Mouse (Mus musculus) embryonic fibroblast, embryonic 13.5 days (primary cell): ENCODE measurements around the gene Chmp1a. TPM values are rescaled to one million over a fixed set of nuclear protein-coding genes. Genes with fewer than 3 reads are reported as not detected.

ENCODE experiments used
- H3K27ac ChIP-seq: 2 replicates; pipeline ENCODE4 v1.5.1; 2012; ENCODE audit warnings: low read length, control low read depth, inconsistent platforms; ENCODE audit not compliant: insufficient read depth
- H3K4me1 ChIP-seq: 2 replicates; pipeline ENCODE4 v1.6.1; 2011; ENCODE audit warnings: low read length; ENCODE audit not compliant: control insufficient read depth, insufficient read depth
- H3K4me3 ChIP-seq: 2 replicates; pipeline ENCODE4 v1.5.1; 2011; ENCODE audit warnings: mild to moderate bottlenecking, control low read depth, low read length; ENCODE audit not compliant: insufficient read depth
- CTCF ChIP-seq: IDR thresholded peaks from 2 replicates; pipeline ENCODE4 v1.5.1; 2011; ENCODE audit warnings: mild to moderate bottlenecking, control low read depth, low read length, moderate library complexity, borderline replicate concordance; ENCODE audit not compliant: insufficient read depth
- POLR2A ChIP-seq: IDR thresholded peaks from 2 replicates; pipeline ENCODE4 v1.6.1; 2011; ENCODE audit warnings: low read depth, mild to moderate bottlenecking, control low read depth, low read length, moderate library complexity
- polyA plus RNA-seq: library from polyadenylated mRNA; stranded (reverse); fragments of >200 nt; gene quantifications from 2 replicates; pipeline ENCODE4 v1.2.4, GENCODE M21; 2011; ENCODE audit warnings: low read depth; ENCODE audit not compliant: missing spikeins, insufficient read length

The Chmp1a gene
- polyA plus RNA-seq, 1 experiment = 68.8 TPM

DNA sequence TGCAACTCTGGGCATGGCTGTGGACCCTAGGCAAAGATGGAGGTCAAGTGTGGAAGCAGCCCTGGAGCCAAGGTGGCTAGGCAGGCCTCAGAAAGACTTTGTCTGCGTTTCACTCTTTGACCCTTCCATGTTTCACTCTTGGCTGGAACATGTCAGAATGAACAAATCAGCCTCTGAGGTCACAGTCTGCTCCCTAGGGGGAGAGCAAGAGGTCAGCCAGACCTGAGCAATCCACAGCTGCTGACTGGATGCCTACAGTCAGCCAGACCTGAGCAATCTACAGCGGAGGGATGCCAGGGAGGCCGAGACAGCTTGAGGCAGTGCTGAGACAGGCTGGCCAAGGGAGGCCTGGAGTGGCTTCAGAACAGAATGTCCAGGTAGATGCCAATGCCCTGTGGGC is 31.2 kb downstream of the Chmp1a start:
- no peak overlapping the region for H3K4me3 ChIP-seq
- H3K4me1 ChIP-seq = peaks cover 8% of the 10 kb centered on the region
- TF ChIP-seq CTCF = no peak
- TF ChIP-seq POLR2A = no peak
- H3K27ac ChIP-seq = no peak overlapping the region

DNA sequence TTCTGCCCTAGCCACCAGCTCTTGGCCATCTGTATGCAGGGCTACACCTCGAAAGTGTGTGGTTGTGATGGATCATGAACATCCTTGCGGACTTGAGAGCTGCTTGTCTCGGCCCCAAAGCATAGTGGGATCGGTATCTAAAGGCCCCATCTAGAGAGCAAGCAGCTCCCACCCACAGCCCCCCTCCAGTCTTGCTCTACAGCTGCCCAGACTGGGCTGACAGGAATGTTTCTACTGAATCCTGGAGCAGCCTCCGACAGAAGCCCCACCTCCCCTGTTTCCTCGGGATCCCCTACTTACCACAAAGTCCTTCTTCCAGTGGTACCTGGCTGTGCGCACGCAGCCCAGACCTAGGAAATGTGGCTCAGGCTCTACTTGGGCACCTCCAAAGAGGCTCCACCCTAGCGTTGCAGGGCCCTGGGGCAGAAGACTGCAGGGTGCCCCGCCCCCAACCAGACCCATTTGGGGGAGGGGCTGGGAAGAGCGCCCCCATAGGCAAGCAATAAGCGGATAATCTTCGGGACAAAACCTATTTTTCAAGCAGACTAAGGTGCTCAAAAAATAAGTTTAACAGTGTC is 54.6 kb downstream of the Chmp1a start, which contains the start of gene Sult5a1:
Sult5a1 (minus strand) TSS at position 428 of the 578 bp plus-strand sequence.
- H3K4me1 ChIP-seq = no peaks in the 10 kb centered on the region
- no peak within 1 kb of the TSS for H3K27ac ChIP-seq
- H3K4me3 ChIP-seq = no peak within 1 kb of the TSS
- no peak for TF ChIP-seq CTCF
- no peak for TF ChIP-seq POLR2A

DNA sequence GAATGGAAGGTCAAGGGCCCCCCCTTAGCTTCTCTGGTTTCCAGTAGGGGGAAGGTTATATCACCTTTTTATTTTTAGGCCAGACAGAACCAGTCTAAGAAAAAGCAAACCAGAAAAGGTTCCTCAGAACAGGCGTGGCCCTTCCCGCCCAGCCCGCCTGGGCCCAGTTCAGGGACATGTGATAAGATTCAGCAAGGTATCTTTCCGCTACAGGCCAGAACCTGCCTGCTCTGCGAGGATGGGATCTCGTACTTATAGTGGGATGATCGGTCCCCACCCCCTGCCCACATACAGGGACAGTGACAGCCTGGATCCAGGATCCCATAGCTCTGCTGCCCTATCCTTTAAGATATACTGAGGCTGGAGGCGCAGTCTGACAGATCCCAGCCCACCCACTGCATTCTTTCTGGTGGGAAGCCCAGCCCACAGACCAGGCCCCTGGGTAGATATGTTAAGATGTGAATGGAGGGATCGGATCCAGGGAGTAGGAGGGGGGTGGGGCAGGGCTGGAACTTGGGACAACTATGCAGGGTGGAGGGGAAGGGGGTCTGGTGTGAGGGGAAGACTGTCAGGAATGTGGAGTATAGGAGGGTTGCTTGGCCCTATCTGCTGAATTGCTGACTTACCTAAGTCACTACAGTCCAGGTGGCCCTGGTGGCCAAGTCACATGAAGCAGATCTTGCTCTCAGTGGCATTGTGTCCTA is 56.3 kb downstream of the Chmp1a start:
- Histone ChIP-seq H3K4me3 (no peak overlapping the region), H3K27ac (no peak overlapping the region), H3K4me1 (no peaks in the 10 kb centered on the region)
- no peak for TF ChIP-seq POLR2A
- no peak for TF ChIP-seq CTCF

DNA sequence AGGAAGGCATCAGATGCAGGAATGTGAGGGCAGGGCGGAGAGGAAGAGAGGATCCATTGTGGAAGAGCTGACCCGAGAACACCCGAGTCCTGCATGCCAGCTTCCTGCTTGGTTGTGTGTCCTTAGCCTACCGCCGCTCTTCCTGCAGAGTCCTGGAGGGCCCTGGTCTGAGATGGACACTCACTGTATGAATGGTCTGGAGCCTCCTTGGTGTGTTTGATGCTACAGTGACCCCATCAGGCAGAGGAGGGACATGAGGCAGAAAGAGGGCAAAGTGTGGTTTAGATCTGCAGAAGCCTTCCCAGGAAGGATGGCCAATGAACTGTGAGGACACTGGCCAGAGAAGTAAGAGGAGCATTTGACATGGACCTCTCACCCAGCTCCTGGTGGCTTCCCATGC is 57.4 kb downstream of the Chmp1a start:
- Histone ChIP-seq H3K4me3 (no peak overlapping the region), H3K4me1 (no peaks in the 10 kb centered on the region), H3K27ac (no peak overlapping the region)
- TF ChIP-seq CTCF = 0 out of 2 replicates have a peak, but pooled peaks have one; percentile 23
- no peak for TF ChIP-seq POLR2A

Other genes with a start within 250 kb of the Chmp1a start
- gene Ankrd11, start 170.5 kb downstream of the Chmp1a start, polyA plus RNA-seq = 76.2 and 83.5 TPM in 2 replicates
- 52.4 and 80.7 TPM in 2 replicates for gene Spg7, start 149.8 kb downstream of the Chmp1a start, polyA plus RNA-seq
- 1,585 and 1,789 TPM in 2 replicates for gene Rpl13, start 110.4 kb downstream of the Chmp1a start, polyA plus RNA-seq
- gene Cpne7, start 95.4 kb downstream of the Chmp1a start, polyA plus RNA-seq = 0.80 and 0.90 TPM in 2 replicates
- gene Sult5a1, start 54.4 kb downstream of the Chmp1a start, polyA plus RNA-seq = 1.1 TPM in 1 of 2 replicates, not detected in the other
- 13.6 and 14.5 TPM in 2 replicates for gene Dpep1, start 26.5 kb downstream of the Chmp1a start, polyA plus RNA-seq
- 1.4 and 2.9 TPM in 2 replicates for gene Spata33, start 69 bp upstream of the Chmp1a start, polyA plus RNA-seq
- gene Cdk10, start 12.1 kb upstream of the Chmp1a start, polyA plus RNA-seq = 36.4 and 36.6 TPM in 2 replicates
- 1.5 and 2.3 TPM in 2 replicates for gene Spata2l, start 23.5 kb upstream of the Chmp1a start, polyA plus RNA-seq
- 11.0 and 13.2 TPM in 2 replicates for gene Zfp276, start 41.4 kb upstream of the Chmp1a start, polyA plus RNA-seq
- 10.6 and 14.3 TPM in 2 replicates for gene Vps9d1, start 41.6 kb upstream of the Chmp1a start, polyA plus RNA-seq
- 24.0 and 37.4 TPM in 2 replicates for gene Fanca, start 105.8 kb upstream of the Chmp1a start, polyA plus RNA-seq
- 3.0 and 4.7 TPM in 2 replicates for gene Spire2, start 120.0 kb upstream of the Chmp1a start, polyA plus RNA-seq
- gene Tcf25, start 161.0 kb upstream of the Chmp1a start, polyA plus RNA-seq = 512 and 557 TPM in 2 replicates
- gene Mc1r, start 194.3 kb upstream of the Chmp1a start, polyA plus RNA-seq = not detected in 2 replicates
- gene Tubb3, start 198.7 kb upstream of the Chmp1a start, polyA plus RNA-seq = 25.5 and 32.0 TPM in 2 replicates
- gene Def8, start 210.8 kb upstream of the Chmp1a start, polyA plus RNA-seq = 33.5 and 36.4 TPM in 2 replicates